Mouse (Mus musculus): ENCODE results near the gene Armc2. TPM values are rescaled to one million over a fixed set of nuclear protein-coding genes. Genes with fewer than 3 reads are reported as not detected.

The Armc2 gene
- polyA plus RNA-seq (2015; fragmentation: Nextera tagmentation; extraction: Ambion mirVana), result 0.12 and 0.20 TPM in 2 replicates

DNA sequence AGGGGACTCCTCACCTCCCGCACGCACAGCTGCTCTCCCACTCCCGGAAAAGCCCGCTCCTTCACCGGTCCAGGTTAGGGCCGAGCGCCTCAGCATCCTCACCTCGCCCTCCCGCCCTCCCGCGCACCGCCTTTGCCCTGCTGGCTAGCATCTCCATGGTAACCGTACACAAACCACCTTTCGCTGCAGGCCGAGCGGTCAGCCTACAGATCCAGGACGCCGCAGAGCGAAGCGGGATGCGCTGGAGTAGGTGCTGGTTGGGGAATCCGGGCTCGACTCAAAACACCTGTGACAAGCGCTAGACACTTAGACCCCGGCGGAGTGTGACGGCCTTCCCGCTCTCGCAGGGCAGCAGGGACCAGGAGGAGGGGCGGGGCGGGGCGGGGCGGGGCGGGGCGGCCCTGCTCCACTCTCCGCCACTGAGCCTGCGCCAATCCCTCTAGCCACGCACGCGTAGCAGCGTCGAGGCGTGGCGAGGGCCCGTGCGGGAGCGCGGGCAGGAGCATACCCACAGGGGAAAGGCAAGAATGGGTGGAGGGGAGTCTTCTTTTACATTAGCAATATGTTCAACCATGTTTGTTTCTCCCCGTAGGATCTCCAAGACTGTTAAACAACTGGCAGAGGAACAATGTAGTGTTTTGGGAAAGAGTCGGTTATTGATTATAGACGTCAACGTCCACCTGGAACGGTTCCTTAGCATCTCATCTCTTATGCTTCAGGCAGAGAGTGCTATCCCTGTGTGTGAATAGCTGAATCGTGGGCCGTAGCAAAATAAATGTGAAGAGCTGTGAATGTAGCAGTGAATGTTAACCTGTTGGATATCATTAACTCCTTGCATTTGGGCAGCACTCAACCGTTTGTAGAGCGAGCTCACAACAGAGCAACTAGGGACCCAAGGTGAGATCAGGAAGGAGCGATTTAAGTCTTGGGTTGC lies at the start of gene Armc2:
TSS of gene Armc2 (minus strand) at position 427 of the 934 bp plus-strand sequence.
- WGBS (ENCODE audit: insufficient replicate concordance), result 3% methylated on average over 58 of the region's 58 CpGs
- Histone ChIP-seq H3K27me3 (ENCODE audit: control insufficient read depth, insufficient read depth, low read depth, low read length) (peaks cover 10% of the 10 kb centered on the region), H3K9ac (ENCODE audit: low read depth, low read length) (peak within 1 kb of the TSS; percentile 48), H3K4me3 (ENCODE audit: low read depth, low read length) (peak within 1 kb of the TSS; percentile 64), H3K4me1 (ENCODE audit: control insufficient read depth, low read depth, low read length) (peaks cover 11% of the 10 kb centered on the region), H3K4me2 (ENCODE audit: low read depth, low read length) (peak within 1 kb of the TSS; percentile 81), H3K9me3 (replicated peaks; ENCODE audit: control insufficient read depth, low read length) (no peaks in the 10 kb centered on the region), H3K36me3 (ENCODE audit: control insufficient read depth, insufficient read depth) (no peaks in the 10 kb centered on the region), H3K27ac (ENCODE audit: low read length) (no peak within 1 kb of the TSS)
- ATAC-seq (ENCODE audit: low read depth), result peak; percentile 96

GRCm38 (mm10) chr10:42064446-42064845 lies 46.2 kb upstream of the Armc2 start:
- ATAC-seq (ENCODE audit: low read depth), result no peak
- 58% methylated on average over 5 of the region's 5 CpGs for WGBS (ENCODE audit: insufficient replicate concordance)
- Histone ChIP-seq H3K27ac (ENCODE audit: low read length) (no peak overlapping the region), H3K4me2 (ENCODE audit: low read depth, low read length) (no peak overlapping the region), H3K27me3 (ENCODE audit: control insufficient read depth, insufficient read depth, low read depth, low read length) (no peaks in the 10 kb centered on the region), H3K4me3 (ENCODE audit: low read depth, low read length) (no peak overlapping the region), H3K4me1 (ENCODE audit: control insufficient read depth, low read depth, low read length) (peaks cover 6% of the 10 kb centered on the region), H3K36me3 (ENCODE audit: control insufficient read depth, insufficient read depth) (no peaks in the 10 kb centered on the region), H3K9ac (ENCODE audit: low read depth, low read length) (no peak overlapping the region), H3K9me3 (replicated peaks; ENCODE audit: control insufficient read depth, low read length) (no peaks in the 10 kb centered on the region)

- no peak overlapping the region for H3K9ac ChIP-seq (ENCODE audit: low read depth, low read length)
These were observed 41.3 kb upstream of the Armc2 start for GRCm38 (mm10) chr10:42059522-42059921.

GRCm38 (mm10) chr10:42057746-42058145 lies 39.5 kb upstream of the Armc2 start:
- 9% methylated on average over 12 of the region's 12 CpGs for WGBS (ENCODE audit: insufficient replicate concordance)
- Histone ChIP-seq H3K9me3 (replicated peaks; ENCODE audit: control insufficient read depth, low read length) (no peaks in the 10 kb centered on the region), H3K4me2 (ENCODE audit: low read depth, low read length) (peak overlapping the region; percentile 59), H3K9ac (ENCODE audit: low read depth, low read length) (no peak overlapping the region), H3K27ac (ENCODE audit: low read length) (peak overlapping the region; percentile 75), H3K4me3 (ENCODE audit: low read depth, low read length) (peak overlapping the region; percentile 18; the same call in 1 of the 2 replicates), H3K27me3 (ENCODE audit: control insufficient read depth, insufficient read depth, low read depth, low read length) (no peaks in the 10 kb centered on the region), H3K36me3 (ENCODE audit: control insufficient read depth, insufficient read depth) (no peaks in the 10 kb centered on the region), H3K4me1 (ENCODE audit: control insufficient read depth, low read depth, low read length) (peaks cover 28% of the 10 kb centered on the region)
- no peak for ATAC-seq (ENCODE audit: low read depth)

More at GRCm38 (mm10) chr10:42059522-42059921, 41.3 kb upstream of the Armc2 start:
- peaks cover 31% of the 10 kb centered on the region for H3K4me1 ChIP-seq (ENCODE audit: control insufficient read depth, low read depth, low read length)
- no peak overlapping the region for H3K27ac ChIP-seq (ENCODE audit: low read length)
- H3K4me3 ChIP-seq (ENCODE audit: low read depth, low read length), result no peak overlapping the region
- 85% methylated on average over 8 of the region's 8 CpGs for WGBS (ENCODE audit: insufficient replicate concordance)
- no peak overlapping the region for H3K4me2 ChIP-seq (ENCODE audit: low read depth, low read length)
- H3K36me3 ChIP-seq (ENCODE audit: control insufficient read depth, insufficient read depth), result no peaks in the 10 kb centered on the region
- ATAC-seq (ENCODE audit: low read depth), result no peak
- no peaks in the 10 kb centered on the region for H3K27me3 ChIP-seq (ENCODE audit: control insufficient read depth, insufficient read depth, low read depth, low read length)
- no peaks in the 10 kb centered on the region for H3K9me3 ChIP-seq (replicated peaks; ENCODE audit: control insufficient read depth, low read length)

DNA sequence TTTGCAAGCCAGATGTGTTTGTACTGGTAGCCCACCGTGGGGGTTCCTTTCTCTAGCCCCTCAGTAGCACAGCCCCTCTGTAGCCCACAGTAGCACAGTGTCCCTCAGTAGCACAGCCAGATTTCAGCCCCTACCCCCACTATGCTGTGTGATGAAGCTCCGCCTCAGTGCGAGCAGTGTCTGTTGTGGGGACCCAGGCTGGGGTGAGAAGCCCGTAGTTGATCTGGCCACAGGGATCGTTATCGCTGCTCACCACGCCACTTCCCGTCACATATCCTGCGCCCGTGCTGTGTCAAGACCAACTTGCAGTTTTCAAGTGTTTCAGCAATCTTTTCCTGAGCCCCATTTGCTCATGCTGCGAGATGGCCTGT lies 39.0 kb upstream of the Armc2 start:
- Histone ChIP-seq H3K9me3 (replicated peaks; ENCODE audit: control insufficient read depth, low read length) (no peaks in the 10 kb centered on the region), H3K4me2 (ENCODE audit: low read depth, low read length) (peak overlapping the region; percentile 59), H3K4me3 (ENCODE audit: low read depth, low read length) (peak overlapping the region; percentile 18; the same call in 1 of the 2 replicates), H3K9ac (ENCODE audit: low read depth, low read length) (no peak overlapping the region), H3K27me3 (ENCODE audit: control insufficient read depth, insufficient read depth, low read depth, low read length) (no peaks in the 10 kb centered on the region), H3K27ac (ENCODE audit: low read length) (peak overlapping the region; percentile 75), H3K36me3 (ENCODE audit: control insufficient read depth, insufficient read depth) (no peaks in the 10 kb centered on the region), H3K4me1 (ENCODE audit: control insufficient read depth, low read depth, low read length) (peaks cover 28% of the 10 kb centered on the region)
- ATAC-seq (ENCODE audit: low read depth), result peak; percentile 61
- WGBS (ENCODE audit: insufficient replicate concordance), result 12% methylated on average over 11 of the region's 11 CpGs

DNA sequence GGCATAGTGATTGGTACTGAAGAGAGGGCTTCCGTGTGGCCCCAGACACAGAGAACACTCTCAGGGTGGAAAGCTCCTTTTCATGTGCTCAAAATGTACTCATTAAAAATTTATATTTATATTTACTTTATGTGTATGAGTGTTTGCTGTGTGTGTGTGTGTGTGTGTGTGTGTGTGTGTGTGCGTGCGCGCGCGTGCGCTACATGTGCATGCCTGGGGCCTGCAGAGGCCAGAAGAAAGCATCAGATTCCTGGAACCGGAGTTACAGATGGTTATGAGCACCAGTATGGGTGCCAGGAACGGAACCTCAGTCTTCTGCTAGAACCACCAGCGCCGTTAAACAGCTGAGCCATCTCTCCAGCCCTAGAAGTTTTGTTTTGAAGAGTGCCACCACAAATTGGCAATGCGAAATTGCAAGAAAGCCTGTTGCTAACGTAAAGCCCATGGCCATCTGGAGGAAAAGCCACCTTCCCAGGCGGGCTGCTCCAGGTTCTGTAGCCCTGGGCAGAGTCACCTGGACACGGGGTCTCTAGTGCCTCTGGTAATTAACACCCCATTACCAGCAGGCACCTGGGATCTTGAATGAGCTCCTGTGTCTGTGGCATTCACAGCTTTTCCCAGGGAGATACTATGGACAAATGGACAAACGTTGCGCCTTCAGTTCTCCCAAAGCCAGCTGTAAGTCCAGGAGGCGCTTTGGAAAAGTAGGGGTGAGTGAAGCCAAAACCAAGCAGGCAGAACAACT lies 38.4 kb upstream of the Armc2 start:
- 47% methylated on average over 18 of the region's 18 CpGs for WGBS (ENCODE audit: insufficient replicate concordance)
- H3K9me3 ChIP-seq (replicated peaks; ENCODE audit: control insufficient read depth, low read length), result no peaks in the 10 kb centered on the region
- no peak for ATAC-seq (ENCODE audit: low read depth)
- no peaks in the 10 kb centered on the region for H3K36me3 ChIP-seq (ENCODE audit: control insufficient read depth, insufficient read depth)
- H3K27me3 ChIP-seq (ENCODE audit: control insufficient read depth, insufficient read depth, low read depth, low read length), result no peaks in the 10 kb centered on the region
- H3K9ac ChIP-seq (ENCODE audit: low read depth, low read length), result no peak overlapping the region
- no peak overlapping the region for H3K4me3 ChIP-seq (ENCODE audit: low read depth, low read length)
- H3K4me2 ChIP-seq (ENCODE audit: low read depth, low read length), result peak overlapping the region; percentile 59
- H3K27ac ChIP-seq (ENCODE audit: low read length), result peak overlapping the region; percentile 16; the same call in 1 of the 2 replicates
- H3K4me1 ChIP-seq (ENCODE audit: control insufficient read depth, low read depth, low read length), result peaks cover 28% of the 10 kb centered on the region

DNA sequence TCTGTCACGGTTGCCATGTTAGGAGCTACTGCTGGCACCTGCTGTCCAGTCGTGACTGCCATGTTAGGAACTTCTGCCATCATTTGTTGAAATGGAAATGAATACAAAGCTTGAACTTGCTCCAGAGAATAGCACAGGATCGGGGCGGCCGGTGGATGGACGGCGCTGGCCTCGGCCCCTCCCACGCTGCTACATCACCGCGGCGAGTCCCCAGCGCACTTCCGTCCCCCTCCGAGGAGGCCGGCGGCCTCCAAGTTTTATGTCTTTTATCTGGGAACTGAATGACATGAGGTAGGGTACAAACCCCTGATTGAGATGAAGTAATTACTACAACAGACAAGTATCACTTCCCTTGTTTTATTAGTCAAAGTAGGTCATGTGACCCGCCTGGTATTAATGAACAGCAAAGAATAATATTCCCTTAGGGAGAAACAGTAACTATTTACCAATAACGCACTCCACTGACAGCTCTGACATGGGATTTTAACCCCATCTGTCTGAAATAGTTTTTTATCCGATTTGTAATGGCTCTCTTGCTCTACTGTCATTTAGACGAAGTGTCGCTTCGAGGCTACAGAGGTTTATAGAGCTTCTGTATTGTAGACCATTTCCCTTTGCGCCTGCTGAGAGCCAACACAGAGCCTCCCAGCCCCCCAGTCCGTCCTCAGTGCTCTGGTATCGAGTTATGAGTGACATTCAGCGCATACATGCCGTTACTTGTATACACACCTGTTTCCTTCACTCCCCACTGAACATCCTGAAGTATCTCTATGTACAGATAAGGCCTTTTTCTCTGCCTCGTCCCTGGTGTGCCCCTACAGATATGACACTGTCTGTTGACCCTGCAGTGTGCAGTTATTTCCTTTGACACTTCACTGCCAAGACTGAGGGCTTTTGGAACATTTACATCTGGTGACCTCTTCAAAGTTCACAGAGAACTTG lies 37.3 kb upstream of the Armc2 start:
- H3K4me3 ChIP-seq (ENCODE audit: low read depth, low read length), result peak overlapping the region; percentile 0
- H3K9ac ChIP-seq (ENCODE audit: low read depth, low read length), result no peak overlapping the region

GRCm38 (mm10) chr10:42051069-42051468 lies 32.8 kb upstream of the Armc2 start:
- WGBS (ENCODE audit: insufficient replicate concordance), result 21% methylated on average over 6 of the region's 6 CpGs

More for the DNA sequence above, 37.3 kb upstream of the Armc2 start:
- no peaks in the 10 kb centered on the region for H3K9me3 ChIP-seq (replicated peaks; ENCODE audit: control insufficient read depth, low read length)
- peak; percentile 89 for ATAC-seq (ENCODE audit: low read depth)
- peaks cover 34% of the 10 kb centered on the region for H3K4me1 ChIP-seq (ENCODE audit: control insufficient read depth, low read depth, low read length)
- no peaks in the 10 kb centered on the region for H3K27me3 ChIP-seq (ENCODE audit: control insufficient read depth, insufficient read depth, low read depth, low read length)
- H3K27ac ChIP-seq (ENCODE audit: low read length), result peak overlapping the region; percentile 71
- no peaks in the 10 kb centered on the region for H3K36me3 ChIP-seq (ENCODE audit: control insufficient read depth, insufficient read depth)
- H3K4me2 ChIP-seq (ENCODE audit: low read depth, low read length), result peak overlapping the region; percentile 55
- 39% methylated on average over 28 of the region's 29 CpGs for WGBS (ENCODE audit: insufficient replicate concordance)

More at GRCm38 (mm10) chr10:42051069-42051468, 32.8 kb upstream of the Armc2 start:
- no peak overlapping the region for H3K4me3 ChIP-seq (ENCODE audit: low read depth, low read length)
- H3K36me3 ChIP-seq (ENCODE audit: control insufficient read depth, insufficient read depth), result no peaks in the 10 kb centered on the region
- H3K9ac ChIP-seq (ENCODE audit: low read depth, low read length), result no peak overlapping the region
- no peaks in the 10 kb centered on the region for H3K9me3 ChIP-seq (replicated peaks; ENCODE audit: control insufficient read depth, low read length)
- ATAC-seq (ENCODE audit: low read depth), result no peak
- H3K27me3 ChIP-seq (ENCODE audit: control insufficient read depth, insufficient read depth, low read depth, low read length), result no peaks in the 10 kb centered on the region
- no peak overlapping the region for H3K27ac ChIP-seq (ENCODE audit: low read length)
- H3K4me1 ChIP-seq (ENCODE audit: control insufficient read depth, low read depth, low read length), result peaks cover 13% of the 10 kb centered on the region
- no peak overlapping the region for H3K4me2 ChIP-seq (ENCODE audit: low read depth, low read length)

Measured in liver, embryonic 16.5 days (tissue).